8 mouse cellular contexts compared by ENCODE assay signal in the genomic region with DNA sequence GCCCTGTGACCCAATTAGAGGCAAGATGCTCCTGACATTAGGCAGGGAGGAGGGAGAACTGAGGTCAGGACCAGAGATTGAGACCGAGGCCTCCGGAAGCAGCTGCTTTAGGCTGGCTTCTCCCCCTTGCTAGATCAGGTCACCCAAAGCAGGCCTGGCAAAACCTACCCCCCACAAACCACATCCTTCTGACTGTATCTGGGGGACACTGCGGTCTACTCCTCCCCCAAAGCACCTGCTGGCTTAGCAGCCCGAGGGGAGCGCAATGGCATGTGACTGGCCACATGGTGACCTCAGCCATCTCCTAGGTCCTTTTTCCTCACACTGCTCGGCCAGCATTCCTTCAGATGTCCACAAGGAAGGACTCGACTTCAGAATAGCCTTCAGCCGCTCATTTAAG. TPM values are rescaled to one million over a fixed set of nuclear protein-coding genes. Genes with fewer than 3 reads are reported as not detected.
DNase-seq lines count a peak whose midpoint lies in the region; ATAC-seq and TF ChIP-seq lines count a peak whose summit lies in the region.

No protein-coding gene starts in this region.

- H3K36me3 ChIP-seq in erythroblast, embryonic 14.5 days (ENCODE audit: control insufficient read depth), result no peaks in the 10 kb centered on the region; the same call in 1 of the 2 replicates
- no peaks in the 10 kb centered on the region for H3K36me3 ChIP-seq in hindbrain, postnatal 0 days (ENCODE audit: insufficient read depth, low read length)
- no peaks in the 10 kb centered on the region for H3K36me3 ChIP-seq in liver, embryonic 16.5 days (ENCODE audit: control insufficient read depth, insufficient read depth)

- no peak for ATAC-seq in erythroblast, adult 5-6 weeks (replicated peaks; ENCODE audit: low FRiP score, poor library complexity, severe bottlenecking)
- ATAC-seq in hindbrain, postnatal 0 days, result no peak
- ATAC-seq in liver, embryonic 16.5 days (ENCODE audit: low read depth), result no peak

- WGBS in hindbrain, postnatal 0 days, result 52% methylated on average over 8 of the region's 8 CpGs
- WGBS in liver, embryonic 16.5 days (ENCODE audit: insufficient replicate concordance), result 7% methylated on average over 8 of the region's 8 CpGs

- peak overlapping the region; percentile 92 for H3K4me2 ChIP-seq in hindbrain, postnatal 0 days (ENCODE audit: low read depth, low read length)
- H3K4me2 ChIP-seq in liver, embryonic 16.5 days (ENCODE audit: low read depth, low read length), result peak overlapping the region; percentile 43

- H3K9me3 ChIP-seq in erythroblast, embryonic 14.5 days (ENCODE audit: control insufficient read depth, low read length), result no peaks in the 10 kb centered on the region
- H3K9me3 ChIP-seq in hindbrain, postnatal 0 days (ENCODE audit: low read length), result no peaks in the 10 kb centered on the region
- H3K9me3 ChIP-seq in liver, embryonic 16.5 days (replicated peaks; ENCODE audit: control insufficient read depth, low read length), result no peaks in the 10 kb centered on the region

- TF ChIP-seq CTCF in hindbrain, postnatal 0 days (IDR thresholded peaks at IDR 0.05; ENCODE audit: low read depth), result no peak

- peak overlapping the region; percentile 59 for H3K4me3 ChIP-seq in erythroblast, embryonic 14.5 days (replicated peaks)
- peak overlapping the region; percentile 52; the same call in 1 of the 2 replicates for H3K4me3 ChIP-seq in hindbrain, postnatal 0 days (ENCODE audit: low read length)
- peak overlapping the region; percentile 57 for H3K4me3 ChIP-seq in liver, embryonic 16.5 days (ENCODE audit: low read depth, low read length)

- H3K27me3 ChIP-seq in erythroblast, embryonic 14.5 days (ENCODE audit: control insufficient read depth), result peaks cover 43% of the 10 kb centered on the region
- H3K27me3 ChIP-seq in hindbrain, postnatal 0 days (ENCODE audit: insufficient read depth, low read length), result no peaks in the 10 kb centered on the region
- H3K27me3 ChIP-seq in liver, embryonic 16.5 days (ENCODE audit: control insufficient read depth, insufficient read depth, low read depth, low read length), result peaks cover 21% of the 10 kb centered on the region

- H3K4me1 ChIP-seq in erythroblast, embryonic 14.5 days (ENCODE audit: control insufficient read depth), result no peaks in the 10 kb centered on the region
- H3K4me1 ChIP-seq in hindbrain, postnatal 0 days (ENCODE audit: insufficient read depth, low read length), result peaks cover 17% of the 10 kb centered on the region
- H3K4me1 ChIP-seq in liver, embryonic 16.5 days (ENCODE audit: control insufficient read depth, low read depth, low read length), result no peaks in the 10 kb centered on the region; the same call in none of the 2 replicates

- DNase-seq in CD4-positive, CD25-positive, alpha-beta regulatory T cell, adult 2 months (ENCODE audit: low read depth, low spot score), result peak; percentile 55
- DNase-seq in hindbrain, postnatal 0 days (ENCODE audit: low spot score), result no peak
- DNase-seq in thymus, postnatal 0 days (ENCODE audit: low spot score), result peak; percentile 74
- no peak for DNase-seq in urinary bladder, adult 18-20 months (ENCODE audit: low spot score in 2 of 2)
- DNase-seq in right cerebral cortex, postnatal 4 days, result no peak

- H3K9ac ChIP-seq in hindbrain, postnatal 0 days (replicated peaks; ENCODE audit: low read length), result no peak overlapping the region
- H3K9ac ChIP-seq in liver, embryonic 16.5 days (ENCODE audit: low read depth, low read length), result peak overlapping the region; percentile 27; the same call in 1 of the 2 replicates

- H3K27ac ChIP-seq in hindbrain, postnatal 0 days, result no peak overlapping the region; the same call in 1 of the 2 replicates
- H3K27ac ChIP-seq in liver, embryonic 16.5 days (ENCODE audit: low read length), result no peak overlapping the region

RNA-seq across cellular contexts. Expression of a gene that starts 2.5 kb away (rescaled TPM):
- polyA plus RNA-seq in erythroblast, embryonic 14.5 days (2012), result 0.03 TPM in 1 of 2 replicates, not detected in the other
- 0.38 and 0.42 TPM in 2 replicates for total RNA-seq in erythroblast, adult 5-6 weeks (2015; ENCODE audit: low replicate concordance)
- 0.09 and 0.98 TPM in 2 replicates for total RNA-seq in erythroblast, adult 5-6 weeks (2017; ENCODE audit: low replicate concordance)
- total RNA-seq in hindbrain, postnatal 0 days (2014; rRNA removed), result 31.1 and 34.1 TPM in 2 replicates
- 36.7 and 39.5 TPM in 2 replicates for polyA plus RNA-seq in hindbrain, postnatal 0 days (2015; fragmentation: Nextera tagmentation; extraction: Ambion mirVana)
- 70.1 and 72.5 TPM in 2 replicates for polyA plus RNA-seq in liver, embryonic 16.5 days (2015; fragmentation: Nextera tagmentation; extraction: Ambion mirVana)
- polyA plus RNA-seq in thymus, postnatal 0 days (2015; fragmentation: Nextera tagmentation; extraction: Ambion mirVana), result 28.7 and 40.4 TPM in 2 replicates

RNA-seq across cellular contexts. Expression of a gene that starts 15.6 kb away (rescaled TPM):
- 7.9 and 10.3 TPM in 2 replicates for polyA plus RNA-seq in erythroblast, embryonic 14.5 days (2012)
- total RNA-seq in erythroblast, adult 5-6 weeks (2015; ENCODE audit: low replicate concordance), result 7.1 and 9.8 TPM in 2 replicates
- 3.7 and 17.0 TPM in 2 replicates for total RNA-seq in erythroblast, adult 5-6 weeks (2017; ENCODE audit: low replicate concordance)
- total RNA-seq in hindbrain, postnatal 0 days (2014; rRNA removed), result 165 and 315 TPM in 2 replicates
- 108 and 113 TPM in 2 replicates for polyA plus RNA-seq in hindbrain, postnatal 0 days (2015; fragmentation: Nextera tagmentation; extraction: Ambion mirVana)
- polyA plus RNA-seq in liver, embryonic 16.5 days (2015; fragmentation: Nextera tagmentation; extraction: Ambion mirVana), result 24.5 and 24.8 TPM in 2 replicates
- 77.2 and 83.7 TPM in 2 replicates for polyA plus RNA-seq in thymus, postnatal 0 days (2015; fragmentation: Nextera tagmentation; extraction: Ambion mirVana)

RNA-seq across cellular contexts. Expression of a gene that starts 19.6 kb away (rescaled TPM):
- polyA plus RNA-seq in erythroblast, embryonic 14.5 days (2012), result not detected in 2 replicates
- total RNA-seq in erythroblast, adult 5-6 weeks (2015; ENCODE audit: low replicate concordance), result not detected in 2 replicates
- total RNA-seq in erythroblast, adult 5-6 weeks (2017; ENCODE audit: low replicate concordance), result not detected in 2 replicates
- total RNA-seq in hindbrain, postnatal 0 days (2014; rRNA removed), result 34.4 and 36.9 TPM in 2 replicates
- 9.6 and 10.8 TPM in 2 replicates for polyA plus RNA-seq in hindbrain, postnatal 0 days (2015; fragmentation: Nextera tagmentation; extraction: Ambion mirVana)
- 4.6 and 5.6 TPM in 2 replicates for polyA plus RNA-seq in liver, embryonic 16.5 days (2015; fragmentation: Nextera tagmentation; extraction: Ambion mirVana)
- polyA plus RNA-seq in thymus, postnatal 0 days (2015; fragmentation: Nextera tagmentation; extraction: Ambion mirVana), result 19.4 and 21.5 TPM in 2 replicates

RNA-seq across cellular contexts. Expression of a gene that starts 32.4 kb away (rescaled TPM):
- not detected in 2 replicates for polyA plus RNA-seq in erythroblast, embryonic 14.5 days (2012)
- not detected in 2 replicates for total RNA-seq in erythroblast, adult 5-6 weeks (2015; ENCODE audit: low replicate concordance)
- not detected in 2 replicates for total RNA-seq in erythroblast, adult 5-6 weeks (2017; ENCODE audit: low replicate concordance)
- not detected in 2 replicates for total RNA-seq in hindbrain, postnatal 0 days (2014; rRNA removed)
- polyA plus RNA-seq in hindbrain, postnatal 0 days (2015; fragmentation: Nextera tagmentation; extraction: Ambion mirVana), result not detected in 2 replicates
- not detected in 2 replicates for polyA plus RNA-seq in liver, embryonic 16.5 days (2015; fragmentation: Nextera tagmentation; extraction: Ambion mirVana)
- polyA plus RNA-seq in thymus, postnatal 0 days (2015; fragmentation: Nextera tagmentation; extraction: Ambion mirVana), result not detected in 2 replicates

RNA-seq across cellular contexts. Expression of a gene that starts 36.2 kb away (rescaled TPM):
- polyA plus RNA-seq in erythroblast, embryonic 14.5 days (2012), result not detected in 2 replicates
- total RNA-seq in erythroblast, adult 5-6 weeks (2015; ENCODE audit: low replicate concordance), result not detected in 2 replicates
- total RNA-seq in erythroblast, adult 5-6 weeks (2017; ENCODE audit: low replicate concordance), result not detected in 2 replicates
- total RNA-seq in hindbrain, postnatal 0 days (2014; rRNA removed), result 4.9 and 8.2 TPM in 2 replicates
- 4.7 and 5.0 TPM in 2 replicates for polyA plus RNA-seq in hindbrain, postnatal 0 days (2015; fragmentation: Nextera tagmentation; extraction: Ambion mirVana)
- polyA plus RNA-seq in liver, embryonic 16.5 days (2015; fragmentation: Nextera tagmentation; extraction: Ambion mirVana), result 0.09 and 0.12 TPM in 2 replicates
- polyA plus RNA-seq in thymus, postnatal 0 days (2015; fragmentation: Nextera tagmentation; extraction: Ambion mirVana), result 0.08 and 0.12 TPM in 2 replicates

Comparison
In these comparisons a context has a peak if more than half of its experiments do, and no peak if none do; other contexts are left out.
1. DNase-seq: peak in CD4-positive, CD25-positive, alpha-beta regulatory T cell, adult 2 months (single experiment) and thymus, postnatal 0 days (single experiment); none in hindbrain, postnatal 0 days (single experiment), urinary bladder, adult 18-20 months (0 of 2) and right cerebral cortex, postnatal 4 days (single experiment).
2. RNA of a gene that starts 2.5 kb away (polyA plus RNA-seq): 70.1 to 72.5 TPM in liver, embryonic 16.5 days, 28.7 to 40.4 TPM in thymus, postnatal 0 days and 36.7 to 39.5 TPM in hindbrain, postnatal 0 days; 0.03 TPM in erythroblast, embryonic 14.5 days; every median in the first group is over 10 times any median in the second.
3. Peak in every context shown above with its lines, with median percentiles within 50 percentile points of each other: H3K4me3 ChIP-seq.